Mouse (Mus musculus) midbrain, embryonic 11.5 days (tissue): ENCODE results near the gene Atp6v0e. TPM values are rescaled to one million over a fixed set of nuclear protein-coding genes. Genes with fewer than 3 reads are reported as not detected.
A peak's percentile ranks its signal among the peaks of the same experiment; 100 is the strongest.

Source experiments
- ATAC-seq: fragments of 200-750 bp; cut with Nextera tagmentation; 2 replicates; pipeline ENCODE4 v1.8.0; 2017; ENCODE audit warnings: moderate TSS enrichment, moderate library complexity; ENCODE audit not compliant: low FRiP score
- DNase-seq: peaks from one replicate; pipeline ENCODE4 v3.0.0; 2015; ENCODE audit warnings: low spot score; ENCODE audit errors: missing footprints
- H3K27ac ChIP-seq: fragments of 300-500 bp; sonication (generic); 2 replicates; pipeline ENCODE4 v1.5.1; 2014; ENCODE audit warnings: low read depth, low read length
- H3K27me3 ChIP-seq: fragments of 300-500 bp; sonication (generic); 2 replicates; pipeline ENCODE4 v1.6.1; 2014; ENCODE audit warnings: mild to moderate bottlenecking, low read length, moderate library complexity, mixed read lengths; ENCODE audit not compliant: control insufficient read depth, insufficient read depth
- H3K36me3 ChIP-seq: fragments of 300-500 bp; sonication (generic); 2 replicates; pipeline ENCODE4 v1.6.1; 2014; ENCODE audit warnings: mild to moderate bottlenecking, low read length, moderate library complexity, mixed read lengths; ENCODE audit not compliant: control insufficient read depth, insufficient read depth
- H3K4me1 ChIP-seq: fragments of 300-500 bp; sonication (generic); 2 replicates; pipeline ENCODE4 v1.6.1; 2014; ENCODE audit warnings: low read length; ENCODE audit not compliant: control insufficient read depth, insufficient read depth
- H3K4me2 ChIP-seq: fragments of 300-500 bp; sonication (generic); 2 replicates; pipeline ENCODE4 v1.6.1; 2014; ENCODE audit warnings: mild to moderate bottlenecking, moderate library complexity
- H3K4me3 ChIP-seq: fragments of 300-500 bp; sonication (generic); 2 replicates; pipeline ENCODE4 v1.5.1; 2014; ENCODE audit warnings: low read depth, low read length
- H3K9ac ChIP-seq: fragments of 300-500 bp; sonication (generic); 2 replicates; pipeline ENCODE4 v1.6.1; 2014; ENCODE audit warnings: low read length
- H3K9me3 ChIP-seq: fragments of 300-500 bp; sonication (generic); 2 replicates; pipeline ENCODE4 v1.6.1; 2016; ENCODE audit warnings: low read length; ENCODE audit not compliant: control insufficient read depth
- WGBS: fragments of 180-500 bp; shearing (Covaris S2); extraction: QIAGEN DNeasy Blood & Tissue Kit; methylation state at CpG from one replicate; pipeline ENCODE4 v1.1.7; 2014; 5-methylcytosine and 5-hydroxymethylcytosine counted together
- polyA plus RNA-seq: library from polyadenylated mRNA; unstranded; fragments of >200 nt; fragmentation: Nextera tagmentation; extraction: Ambion mirVana; gene quantifications from 2 replicates; pipeline ENCODE4 v1.2.1, GENCODE M21; 2014

Atp6v0e gene
- polyA plus RNA-seq, 1 experiment from 2014 or later = 104 TPM

- H3K9ac ChIP-seq = no peak overlapping the region
- peak; percentile 19 for DNase-seq
- H3K4me3 ChIP-seq = no peak overlapping the region
- peaks cover 31% of the 10 kb centered on the region for H3K36me3 ChIP-seq
- no peaks in the 10 kb centered on the region for H3K9me3 ChIP-seq
- no peak overlapping the region for H3K4me2 ChIP-seq
- WGBS = 96% methylated on average over 8 of the region's 8 CpGs
- peaks cover 8% of the 10 kb centered on the region for H3K4me1 ChIP-seq
- H3K27ac ChIP-seq = no peak overlapping the region
- no peak for ATAC-seq
- no peaks in the 10 kb centered on the region for H3K27me3 ChIP-seq
These were observed 17.6 kb upstream of the Atp6v0e start for GRCm38 (mm10) chr17:26645411-26645854.

GRCm38 (mm10) chr17:26647283-26647682, 15.7 kb upstream of the Atp6v0e start:
- H3K27ac ChIP-seq = no peak overlapping the region
- peaks cover 16% of the 10 kb centered on the region; the same call in 1 of the 2 replicates for H3K36me3 ChIP-seq
- no peaks in the 10 kb centered on the region for H3K9me3 ChIP-seq
- peak; percentile 66 for DNase-seq
- H3K4me3 ChIP-seq = no peak overlapping the region
- H3K9ac ChIP-seq = no peak overlapping the region
- no peak overlapping the region for H3K4me2 ChIP-seq
- H3K4me1 ChIP-seq = peaks cover 8% of the 10 kb centered on the region
- no peaks in the 10 kb centered on the region for H3K27me3 ChIP-seq
- 86% methylated on average over 13 of the region's 13 CpGs for WGBS
- no peak for ATAC-seq

GRCm38 (mm10) chr17:26649565-26649964, 13.5 kb upstream of the Atp6v0e start:
- no peak overlapping the region for H3K9ac ChIP-seq
- ATAC-seq (no peak), DNase-seq (no peak)
- H3K4me3 ChIP-seq = no peak overlapping the region
- no peaks in the 10 kb centered on the region for H3K9me3 ChIP-seq
- 90% methylated on average over 4 of the region's 4 CpGs for WGBS
- no peak overlapping the region for H3K27ac ChIP-seq
- peaks cover 3% of the 10 kb centered on the region for H3K4me1 ChIP-seq
- H3K27me3 ChIP-seq = no peaks in the 10 kb centered on the region
- H3K36me3 ChIP-seq = peaks cover 4% of the 10 kb centered on the region; the same call in 1 of the 2 replicates
- no peak overlapping the region for H3K4me2 ChIP-seq

- Histone ChIP-seq H3K4me3 (no peak overlapping the region), H3K9ac (no peak overlapping the region), H3K27ac (no peak overlapping the region), H3K9me3 (no peaks in the 10 kb centered on the region), H3K36me3 (peaks cover 7% of the 10 kb centered on the region; the same call in 1 of the 2 replicates), H3K4me2 (no peak overlapping the region), H3K27me3 (no peaks in the 10 kb centered on the region), H3K4me1 (no peaks in the 10 kb centered on the region)
- DNase-seq (no peak), ATAC-seq (no peak)
- 85% methylated on average over 14 of the region's 14 CpGs for WGBS
These were observed 12.3 kb upstream of the Atp6v0e start for GRCm38 (mm10) chr17:26650451-26651363.

GRCm38 (mm10) chr17:26658854-26659572, 4.0 kb upstream of the Atp6v0e start:
- ATAC-seq (no peak), DNase-seq (no peak)
- H3K4me2 ChIP-seq = no peak overlapping the region
- H3K27ac ChIP-seq = no peak overlapping the region
- H3K4me1 ChIP-seq = peaks cover 5% of the 10 kb centered on the region
- H3K9ac ChIP-seq = no peak overlapping the region
- no peak overlapping the region for H3K4me3 ChIP-seq
- H3K9me3 ChIP-seq = no peaks in the 10 kb centered on the region
- no peaks in the 10 kb centered on the region for H3K27me3 ChIP-seq
- WGBS = 57% methylated on average over 19 of the region's 21 CpGs
- H3K36me3 ChIP-seq = 0 out of 2 replicates have a peak, but pooled peaks cover 3% of the 10 kb centered on the region

GRCm38 (mm10) chr17:26659573-26659915, 3.5 kb upstream of the Atp6v0e start:
- no peaks in the 10 kb centered on the region for H3K27me3 ChIP-seq
- 60% methylated on average over 3 of the region's 3 CpGs for WGBS

GRCm38 (mm10) chr17:26660192-26660912, 2.7 kb upstream of the Atp6v0e start:
- no peak overlapping the region for H3K27ac ChIP-seq
- WGBS = 24% methylated on average over 21 of the region's 21 CpGs
- H3K9me3 ChIP-seq = no peaks in the 10 kb centered on the region
- H3K4me3 ChIP-seq = no peak overlapping the region
- ATAC-seq (no peak), DNase-seq (peak; percentile 95)
- H3K27me3 ChIP-seq = no peaks in the 10 kb centered on the region
- H3K4me1 ChIP-seq = peaks cover 5% of the 10 kb centered on the region
- H3K4me2 ChIP-seq = no peak overlapping the region
- no peak overlapping the region for H3K9ac ChIP-seq
- no peaks in the 10 kb centered on the region for H3K36me3 ChIP-seq

More at GRCm38 (mm10) chr17:26659573-26659915, 3.5 kb upstream of the Atp6v0e start:
- H3K9me3 ChIP-seq = no peaks in the 10 kb centered on the region
- no peak overlapping the region for H3K4me3 ChIP-seq
- H3K4me2 ChIP-seq = no peak overlapping the region
- no peak overlapping the region for H3K27ac ChIP-seq
- ATAC-seq (no peak), DNase-seq (peak; percentile 85)
- H3K4me1 ChIP-seq = peaks cover 5% of the 10 kb centered on the region
- H3K9ac ChIP-seq = no peak overlapping the region
- H3K36me3 ChIP-seq = 0 out of 2 replicates have a peak, but pooled peaks cover 3% of the 10 kb centered on the region

- DNase-seq (no peak), ATAC-seq (no peak)
- Histone ChIP-seq H3K4me2 (no peak overlapping the region), H3K9me3 (no peaks in the 10 kb centered on the region), H3K36me3 (no peaks in the 10 kb centered on the region), H3K4me1 (peaks cover 5% of the 10 kb centered on the region), H3K4me3 (no peak overlapping the region), H3K27me3 (no peaks in the 10 kb centered on the region), H3K9ac (no peak overlapping the region), H3K27ac (no peak overlapping the region)
- 90% methylated on average over 5 of the region's 5 CpGs for WGBS
These were observed 827 bp upstream of the Atp6v0e start for GRCm38 (mm10) chr17:26662204-26662603.
